Mouse (Mus musculus): Measurements from ENCODE around the gene Camk2d. TPM values are rescaled to one million over a fixed set of nuclear protein-coding genes. Genes with fewer than 3 reads are reported as not detected.

Gene Camk2d
- total and polyA plus RNA-seq, 3 experiments = 0.55 TPM; not detected in 2

- no peak for ATAC-seq (ENCODE audit: extremely low read depth, insufficient number of reproducible peaks, low FRiP score, poor library complexity, severe bottlenecking)
- TF ChIP-seq TAL1 (conservative IDR thresholded peaks at IDR 0.05; ENCODE audit: low read depth, low read length) (no peak), GATA2 (IDR thresholded peaks at IDR 0.05; ENCODE audit: borderline replicate concordance, low read depth, low read length) (no peak), CTCF (IDR thresholded peaks at IDR 0.05; ENCODE audit: low read depth, low read length) (no peak)
- Histone ChIP-seq H3K36me3 (replicated peaks) (no peaks in the 10 kb centered on the region), H3K27me3 (ENCODE audit: insufficient read depth, low read length) (no peaks in the 10 kb centered on the region), H3K4me3 (ENCODE audit: low read depth, low read length) (no peak overlapping the region), H3K4me1 (ENCODE audit: insufficient read depth, low read depth, low read length) (no peaks in the 10 kb centered on the region), H3K9me3 (replicated peaks) (peaks cover 8% of the 10 kb centered on the region; the same call in 1 of the 2 replicates)
- no peak for DNase-seq (ENCODE audit: low spot score)
Measured at GRCm38 (mm10) chr3:126723021-126723449, 126.9 kb downstream of the Camk2d start.

- DNase-seq (ENCODE audit: low spot score) (no peak), ATAC-seq (ENCODE audit: extremely low read depth, insufficient number of reproducible peaks, low FRiP score, poor library complexity, severe bottlenecking) (no peak)
- TF ChIP-seq POLR2AphosphoS5 (IDR thresholded peaks at IDR 0.05; ENCODE audit: insufficient replicate concordance, low read depth, low read length) (no peak), CTCF (IDR thresholded peaks at IDR 0.05; ENCODE audit: low read depth, low read length) (no peak), GATA2 (IDR thresholded peaks at IDR 0.05; ENCODE audit: borderline replicate concordance, low read depth, low read length) (no peak), TAL1 (conservative IDR thresholded peaks at IDR 0.05; ENCODE audit: low read depth, low read length) (no peak)
- H3K4me1 ChIP-seq (ENCODE audit: insufficient read depth, low read depth, low read length) = no peaks in the 10 kb centered on the region
- H3K4me3 ChIP-seq (ENCODE audit: low read depth, low read length) = no peak overlapping the region
- no peaks in the 10 kb centered on the region for H3K36me3 ChIP-seq (replicated peaks)
- no peaks in the 10 kb centered on the region for H3K27me3 ChIP-seq (ENCODE audit: insufficient read depth, low read length)
- H3K9me3 ChIP-seq (replicated peaks) = peaks cover 9% of the 10 kb centered on the region; the same call in 1 of the 2 replicates
Measured at GRCm38 (mm10) chr3:126723458-126723857, 127.4 kb downstream of the Camk2d start.

- Histone ChIP-seq H3K9me3 (replicated peaks) (peaks cover 11% of the 10 kb centered on the region; the same call in 1 of the 2 replicates), H3K36me3 (replicated peaks) (no peaks in the 10 kb centered on the region), H3K27me3 (ENCODE audit: insufficient read depth, low read length) (no peaks in the 10 kb centered on the region), H3K4me1 (ENCODE audit: insufficient read depth, low read depth, low read length) (no peaks in the 10 kb centered on the region), H3K4me3 (ENCODE audit: low read depth, low read length) (no peak overlapping the region)
- ATAC-seq (ENCODE audit: extremely low read depth, insufficient number of reproducible peaks, low FRiP score, poor library complexity, severe bottlenecking) (no peak), DNase-seq (ENCODE audit: low spot score) (no peak)
- TF ChIP-seq TAL1 (conservative IDR thresholded peaks at IDR 0.05; ENCODE audit: low read depth, low read length) (no peak), GATA2 (IDR thresholded peaks at IDR 0.05; ENCODE audit: borderline replicate concordance, low read depth, low read length) (no peak), CTCF (IDR thresholded peaks at IDR 0.05; ENCODE audit: low read depth, low read length) (no peak), POLR2AphosphoS5 (IDR thresholded peaks at IDR 0.05; ENCODE audit: insufficient replicate concordance, low read depth, low read length) (no peak), GATA1 (IDR thresholded peaks at IDR 0.05; ENCODE audit: borderline replicate concordance, low read length) (no peak)
Measured at GRCm38 (mm10) chr3:126725647-126726046, 129.5 kb downstream of the Camk2d start.

- no peak for ATAC-seq (ENCODE audit: extremely low read depth, insufficient number of reproducible peaks, low FRiP score, poor library complexity, severe bottlenecking)
- no peaks in the 10 kb centered on the region for H3K4me1 ChIP-seq (ENCODE audit: insufficient read depth, low read depth, low read length)
- TF ChIP-seq CTCF (IDR thresholded peaks at IDR 0.05; ENCODE audit: low read depth, low read length) (no peak), POLR2AphosphoS5 (IDR thresholded peaks at IDR 0.05; ENCODE audit: insufficient replicate concordance, low read depth, low read length) (no peak), GATA2 (IDR thresholded peaks at IDR 0.05; ENCODE audit: borderline replicate concordance, low read depth, low read length) (no peak), GATA1 (IDR thresholded peaks at IDR 0.05; ENCODE audit: borderline replicate concordance, low read length) (no peak), TAL1 (conservative IDR thresholded peaks at IDR 0.05; ENCODE audit: low read depth, low read length) (no peak)
- no peaks in the 10 kb centered on the region for H3K27me3 ChIP-seq (ENCODE audit: insufficient read depth, low read length)
- no peak overlapping the region for H3K4me3 ChIP-seq (ENCODE audit: low read depth, low read length)
- peaks cover 14% of the 10 kb centered on the region for H3K9me3 ChIP-seq (replicated peaks)
- DNase-seq (ENCODE audit: low spot score) = no peak
- H3K36me3 ChIP-seq (replicated peaks) = no peaks in the 10 kb centered on the region
Measured at GRCm38 (mm10) chr3:126727387-126727786, 131.3 kb downstream of the Camk2d start.

- Histone ChIP-seq H3K4me1 (ENCODE audit: insufficient read depth, low read depth, low read length) (no peaks in the 10 kb centered on the region), H3K27me3 (ENCODE audit: insufficient read depth, low read length) (no peaks in the 10 kb centered on the region), H3K4me3 (ENCODE audit: low read depth, low read length) (no peak overlapping the region), H3K9me3 (replicated peaks) (peaks cover 23% of the 10 kb centered on the region), H3K36me3 (replicated peaks) (no peaks in the 10 kb centered on the region)
- DNase-seq (ENCODE audit: low spot score) (no peak), ATAC-seq (ENCODE audit: extremely low read depth, insufficient number of reproducible peaks, low FRiP score, poor library complexity, severe bottlenecking) (no peak)
- TF ChIP-seq CTCF (IDR thresholded peaks at IDR 0.05; ENCODE audit: low read depth, low read length) = no peak
Measured at GRCm38 (mm10) chr3:126730411-126730810, 134.3 kb downstream of the Camk2d start.

GRCm38 (mm10) chr3:126732323-126732722 is 136.2 kb downstream of the Camk2d start:
- Histone ChIP-seq H3K4me1 (ENCODE audit: insufficient read depth, low read depth, low read length) (no peaks in the 10 kb centered on the region), H3K9me3 (replicated peaks) (peaks cover 32% of the 10 kb centered on the region), H3K4me3 (ENCODE audit: low read depth, low read length) (no peak overlapping the region), H3K36me3 (replicated peaks) (no peaks in the 10 kb centered on the region), H3K27me3 (ENCODE audit: insufficient read depth, low read length) (no peaks in the 10 kb centered on the region)
- ATAC-seq (ENCODE audit: extremely low read depth, insufficient number of reproducible peaks, low FRiP score, poor library complexity, severe bottlenecking) (no peak), DNase-seq (ENCODE audit: low spot score) (no peak)
- no peak for TF ChIP-seq GATA2 (IDR thresholded peaks at IDR 0.05; ENCODE audit: borderline replicate concordance, low read depth, low read length)
- TF ChIP-seq GATA1 (IDR thresholded peaks at IDR 0.05; ENCODE audit: borderline replicate concordance, low read length) = no peak
- no peak for TF ChIP-seq TAL1 (conservative IDR thresholded peaks at IDR 0.05; ENCODE audit: low read depth, low read length)
- no peak for TF ChIP-seq CTCF (IDR thresholded peaks at IDR 0.05; ENCODE audit: low read depth, low read length)
- TF ChIP-seq POLR2AphosphoS5 (IDR thresholded peaks at IDR 0.05; ENCODE audit: insufficient replicate concordance, low read depth, low read length) = no peak

GRCm38 (mm10) chr3:126734533-126734932 is 138.4 kb downstream of the Camk2d start:
- no peak for DNase-seq (ENCODE audit: low spot score)
- Histone ChIP-seq H3K9me3 (replicated peaks) (peaks cover 30% of the 10 kb centered on the region), H3K4me3 (ENCODE audit: low read depth, low read length) (no peak overlapping the region), H3K27me3 (ENCODE audit: insufficient read depth, low read length) (no peaks in the 10 kb centered on the region), H3K36me3 (replicated peaks) (no peaks in the 10 kb centered on the region), H3K4me1 (ENCODE audit: insufficient read depth, low read depth, low read length) (no peaks in the 10 kb centered on the region)
- ATAC-seq (ENCODE audit: extremely low read depth, insufficient number of reproducible peaks, low FRiP score, poor library complexity, severe bottlenecking) = no peak
- TF ChIP-seq CTCF (IDR thresholded peaks at IDR 0.05; ENCODE audit: low read depth, low read length) (no peak), GATA2 (IDR thresholded peaks at IDR 0.05; ENCODE audit: borderline replicate concordance, low read depth, low read length) (no peak), TAL1 (conservative IDR thresholded peaks at IDR 0.05; ENCODE audit: low read depth, low read length) (no peak), GATA1 (IDR thresholded peaks at IDR 0.05; ENCODE audit: borderline replicate concordance, low read length) (no peak), POLR2AphosphoS5 (IDR thresholded peaks at IDR 0.05; ENCODE audit: insufficient replicate concordance, low read depth, low read length) (no peak)

Data from G1E (cell line).